Mouse (Mus musculus): ENCODE measurements around the gene Cd300ld2.
"Not testable (repeated sequence)": the region's sequence is repeated elsewhere in the genome, so short reads cannot be mapped to it uniquely, and the experiment has no call there.

Cd300ld2 gene

DNA sequence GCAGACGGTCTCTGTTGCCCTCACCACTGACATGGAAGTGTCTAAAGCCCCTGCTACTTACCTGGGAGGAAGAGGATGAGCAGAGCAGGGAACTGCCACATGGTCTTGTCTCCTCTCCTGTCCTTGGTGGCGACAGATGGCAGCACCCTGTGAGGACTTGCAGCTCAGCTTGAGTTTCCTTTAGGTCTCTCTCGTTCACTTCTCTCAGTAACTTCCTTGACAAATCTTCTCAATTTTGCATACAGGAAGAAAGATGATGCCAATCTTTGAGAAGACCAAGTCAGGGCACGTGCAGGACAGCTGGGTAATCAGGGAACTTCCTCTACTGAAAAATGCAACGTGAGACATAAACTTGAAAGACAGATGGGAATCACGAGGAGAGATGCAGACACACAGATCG lies at the start of gene Cd300ld2:
Gene Cd300ld2 (minus strand): TSS at position 101 of the 400 bp plus-strand sequence.
- not testable (repeated sequence) for TF ChIP-seq GATA4 (IDR thresholded peaks at IDR 0.05; ENCODE audit: insufficient replicate concordance, low read length)

DNA sequence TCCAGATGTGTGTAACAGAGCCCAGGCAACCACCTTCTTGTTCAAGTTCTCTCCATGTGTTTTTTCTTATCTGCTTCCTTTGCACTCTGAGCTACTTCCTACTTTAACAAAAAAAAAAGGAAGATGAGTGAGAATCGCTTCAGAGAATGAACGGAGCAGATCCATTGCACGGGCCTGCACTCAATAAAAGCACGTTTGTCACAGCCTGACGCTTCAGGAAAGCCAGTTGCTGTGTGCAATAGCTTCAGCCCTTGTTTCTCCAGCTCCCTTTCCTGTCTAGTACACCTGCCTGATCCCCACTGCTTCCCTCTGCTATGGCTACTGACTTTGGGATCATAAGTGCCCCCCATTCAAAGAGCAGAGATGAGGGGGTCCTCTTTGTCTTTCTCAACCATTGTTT lies 46.1 kb upstream of the Cd300ld2 start, which contains the start of gene Cd300e:
Gene Cd300e (minus strand): TSS at position 101 of the 400 bp plus-strand sequence.
- TF ChIP-seq GATA4 (IDR thresholded peaks at IDR 0.05; ENCODE audit: insufficient replicate concordance, low read length), result no peak

DNA sequence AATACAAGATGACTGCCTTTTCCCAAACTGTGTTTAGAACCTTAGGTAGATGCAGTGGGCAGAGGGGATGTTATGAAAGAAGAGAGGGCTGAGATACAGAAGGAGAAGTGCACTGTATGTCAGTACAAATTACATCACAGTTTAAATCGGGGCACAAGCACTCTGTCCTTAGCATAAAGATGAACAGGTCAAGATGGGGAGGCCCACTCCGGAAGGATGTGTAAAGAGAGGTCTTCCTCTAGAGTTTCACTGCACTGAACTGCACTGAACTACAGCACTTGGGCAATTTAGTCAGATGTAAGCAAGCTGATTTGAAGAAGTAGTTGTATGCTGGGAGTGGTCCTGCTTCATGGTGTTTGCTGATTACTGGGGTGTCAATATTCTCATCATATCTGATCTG lies 43.8 kb upstream of the Cd300ld2 start:
- TF ChIP-seq GATA4 (IDR thresholded peaks at IDR 0.05; ENCODE audit: insufficient replicate concordance, low read length), result no peak

DNA sequence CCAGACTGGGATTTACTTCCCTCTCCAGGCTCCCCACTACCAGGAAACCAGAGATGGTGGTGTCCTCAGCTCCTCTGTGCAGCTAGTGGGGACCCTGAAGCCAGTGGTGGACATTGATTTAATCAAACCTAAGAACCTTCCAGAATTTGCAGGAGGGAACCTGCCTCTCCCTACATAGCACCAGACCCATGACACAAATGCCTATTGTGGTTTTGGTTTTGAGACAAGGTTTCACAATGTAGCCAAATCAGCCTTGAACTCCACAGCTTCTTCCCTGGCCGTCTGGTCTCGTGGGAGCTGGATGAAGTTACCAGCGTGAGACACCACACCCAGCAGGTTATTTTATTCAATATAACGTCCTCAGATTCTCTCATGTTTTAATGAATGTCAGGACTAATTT lies 42.7 kb upstream of the Cd300ld2 start:
- TF ChIP-seq GATA4 (IDR thresholded peaks at IDR 0.05; ENCODE audit: insufficient replicate concordance, low read length), result no peak

DNA sequence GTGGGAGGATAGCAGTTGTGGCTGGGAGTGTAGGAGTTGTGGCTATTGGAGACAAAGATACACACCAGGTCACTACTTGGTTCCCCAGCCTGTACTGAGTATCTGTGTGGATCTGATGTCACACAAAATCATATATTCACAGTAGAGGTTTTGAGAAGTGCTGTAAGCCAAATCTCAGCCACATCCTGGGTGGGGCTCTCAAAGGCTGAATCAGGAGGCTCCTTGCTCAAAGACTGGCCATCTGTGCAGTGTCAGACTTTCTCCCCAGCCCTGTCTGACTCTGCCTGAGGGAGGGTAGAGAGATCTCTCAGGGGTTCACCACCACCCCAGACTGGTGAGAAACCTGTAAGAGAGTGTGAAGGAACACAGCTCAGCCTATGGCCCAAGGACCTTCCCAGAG lies 38.5 kb upstream of the Cd300ld2 start:
- TF ChIP-seq GATA4 (IDR thresholded peaks at IDR 0.05; ENCODE audit: insufficient replicate concordance, low read length), result no peak

DNA sequence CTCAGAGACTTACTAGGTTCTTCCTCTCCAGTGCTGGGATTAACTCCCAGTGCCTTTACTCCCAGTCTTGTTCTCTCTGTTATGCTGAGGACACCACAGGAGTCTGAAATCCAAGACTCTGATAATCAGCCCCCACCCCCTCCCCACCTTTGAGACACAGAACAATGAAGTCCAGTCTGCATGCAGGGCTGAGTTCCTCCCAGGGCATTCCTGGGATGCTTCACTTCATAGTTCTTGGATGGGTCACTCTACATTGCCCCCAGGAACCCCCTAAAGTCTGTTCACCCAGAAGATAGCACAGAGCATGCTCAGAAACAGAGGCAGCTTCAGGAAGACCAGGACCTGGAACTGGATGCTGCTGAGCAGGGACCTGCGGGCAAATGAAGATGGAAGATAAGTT lies 37.0 kb upstream of the Cd300ld2 start:
- no peak for TF ChIP-seq GATA4 (IDR thresholded peaks at IDR 0.05; ENCODE audit: insufficient replicate concordance, low read length)

DNA sequence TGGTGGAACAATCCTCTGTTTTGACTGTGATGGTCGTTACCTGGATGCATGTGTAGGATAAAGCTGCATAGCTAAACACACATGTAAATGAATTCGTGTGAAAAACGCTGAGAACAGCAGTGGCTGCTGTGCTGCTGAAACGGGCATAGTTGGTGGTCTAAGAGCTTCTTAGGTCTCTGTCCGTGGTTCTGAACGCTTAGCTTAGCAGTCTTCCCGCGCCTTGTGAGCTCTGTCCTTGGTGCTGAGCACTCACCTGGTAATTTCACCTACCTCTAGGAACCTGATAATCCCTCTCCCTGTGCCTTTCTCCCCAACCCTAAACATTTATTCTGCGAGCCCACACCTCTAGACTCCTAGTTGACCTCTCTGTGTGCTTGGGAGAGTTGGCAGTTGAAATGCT lies 36.2 kb upstream of the Cd300ld2 start:
- TF ChIP-seq GATA4 (IDR thresholded peaks at IDR 0.05; ENCODE audit: insufficient replicate concordance, low read length), result no peak

DNA sequence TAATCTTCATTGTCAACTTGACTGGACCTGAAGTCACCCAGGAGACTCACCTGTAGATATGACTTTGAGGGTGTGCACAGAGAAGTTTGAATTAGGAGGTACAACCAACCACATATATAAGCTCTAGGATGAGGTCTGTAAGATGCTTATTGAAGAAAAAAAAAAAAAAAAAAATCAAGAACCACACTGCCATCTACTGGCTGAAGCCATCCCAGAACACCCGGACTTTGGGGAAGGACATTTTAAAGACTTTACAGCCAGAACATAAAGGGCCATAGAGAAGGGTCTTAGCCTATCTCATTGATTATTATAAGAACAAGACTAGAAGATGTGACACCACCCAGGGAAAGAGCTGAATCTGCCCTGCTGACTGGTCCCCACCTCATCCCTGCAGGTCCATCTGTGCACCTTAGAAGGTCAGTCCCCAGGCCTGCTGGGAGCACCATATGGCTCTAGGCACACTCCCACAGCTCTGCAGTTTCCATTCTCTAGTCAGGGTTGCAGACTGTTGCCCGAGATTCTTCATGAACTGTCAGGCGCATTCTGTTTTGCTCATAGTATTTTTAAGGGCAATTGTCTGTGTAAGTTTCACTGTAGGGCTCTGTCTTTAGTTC lies 33.4 kb upstream of the Cd300ld2 start:
- TF ChIP-seq GATA4 (IDR thresholded peaks at IDR 0.05; ENCODE audit: insufficient replicate concordance, low read length), result no peak

DNA sequence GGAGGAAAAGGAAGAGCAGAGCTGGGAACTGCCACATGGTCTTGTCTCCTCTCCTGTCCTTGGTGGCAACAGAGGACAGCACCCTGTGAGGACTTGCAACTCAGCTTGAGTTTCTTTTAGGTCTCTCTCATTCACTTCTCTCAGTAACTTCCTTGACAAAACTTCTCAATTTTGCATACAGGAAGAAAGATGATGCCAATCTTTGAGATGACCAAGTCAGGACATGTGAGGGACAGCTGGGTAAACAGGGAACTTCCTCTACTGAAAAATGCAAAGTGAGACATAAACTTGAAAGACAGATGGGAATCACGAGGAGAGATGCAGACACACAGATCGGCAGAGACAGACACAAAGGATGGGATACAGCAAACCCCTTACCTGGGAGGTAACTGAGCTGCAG lies 32.3 kb upstream of the Cd300ld2 start, which contains the start of gene Cd300ld3:
Gene Cd300ld3 (minus strand): TSS at position 151 of the 400 bp plus-strand sequence.
- TF ChIP-seq GATA4 (IDR thresholded peaks at IDR 0.05; ENCODE audit: insufficient replicate concordance, low read length), result no peak

DNA sequence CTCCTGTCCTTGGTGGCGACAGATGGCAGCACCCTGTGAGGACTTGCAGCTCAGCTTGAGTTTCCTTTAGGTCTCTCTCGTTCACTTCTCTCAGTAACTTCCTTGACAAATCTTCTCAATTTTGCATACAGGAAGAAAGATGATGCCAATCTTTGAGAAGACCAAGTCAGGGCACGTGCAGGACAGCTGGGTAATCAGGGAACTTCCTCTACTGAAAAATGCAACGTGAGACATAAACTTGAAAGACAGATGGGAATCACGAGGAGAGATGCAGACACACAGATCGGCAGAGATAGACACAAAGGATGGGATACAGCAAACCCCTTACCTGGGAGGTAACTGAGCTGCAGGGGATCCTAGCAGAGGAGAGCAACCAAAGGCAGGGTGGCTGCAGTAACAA lies 21.7 kb upstream of the Cd300ld2 start, which contains the start of gene Cd300ld5:
Gene Cd300ld5 (minus strand): TSS at position 101 of the 400 bp plus-strand sequence.
- TF ChIP-seq GATA4 (IDR thresholded peaks at IDR 0.05; ENCODE audit: insufficient replicate concordance, low read length), result not testable (repeated sequence)

DNA sequence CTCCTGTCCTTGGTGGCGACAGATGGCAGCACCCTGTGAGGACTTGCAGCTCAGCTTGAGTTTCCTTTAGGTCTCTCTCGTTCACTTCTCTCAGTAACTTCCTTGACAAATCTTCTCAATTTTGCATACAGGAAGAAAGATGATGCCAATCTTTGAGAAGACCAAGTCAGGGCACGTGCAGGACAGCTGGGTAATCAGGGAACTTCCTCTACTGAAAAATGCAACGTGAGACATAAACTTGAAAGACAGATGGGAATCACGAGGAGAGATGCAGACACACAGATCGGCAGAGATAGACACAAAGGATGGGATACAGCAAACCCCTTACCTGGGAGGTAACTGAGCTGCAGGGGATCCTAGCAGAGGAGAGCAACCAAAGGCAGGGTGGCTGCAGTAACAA lies 10.9 kb upstream of the Cd300ld2 start, which contains the start of gene Cd300ld4:
Gene Cd300ld4 (minus strand): TSS at position 101 of the 400 bp plus-strand sequence.
- not testable (repeated sequence) for TF ChIP-seq GATA4 (IDR thresholded peaks at IDR 0.05; ENCODE audit: insufficient replicate concordance, low read length)

DNA sequence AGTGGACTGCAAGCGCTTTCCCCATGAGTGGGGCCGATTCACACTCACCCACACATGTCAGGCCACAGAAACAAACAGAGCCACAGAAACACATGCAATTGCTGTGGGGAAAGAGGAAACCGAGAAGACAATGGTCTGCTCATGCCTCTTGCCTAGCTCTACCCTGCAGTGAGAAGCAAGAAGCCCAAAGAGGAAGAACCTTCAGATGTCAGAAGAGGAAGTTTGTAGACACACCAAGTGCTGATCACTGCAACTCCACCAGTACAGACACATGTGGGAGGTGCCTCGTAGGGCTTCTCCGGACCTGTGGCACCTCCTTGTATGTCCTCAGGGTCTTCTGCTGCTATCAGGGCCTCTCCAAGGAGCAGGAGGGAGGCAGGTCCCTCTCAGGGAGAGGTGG lies 11.9 kb downstream of the Cd300ld2 start:
- TF ChIP-seq GATA4 (IDR thresholded peaks at IDR 0.05; ENCODE audit: insufficient replicate concordance, low read length), result no peak

DNA sequence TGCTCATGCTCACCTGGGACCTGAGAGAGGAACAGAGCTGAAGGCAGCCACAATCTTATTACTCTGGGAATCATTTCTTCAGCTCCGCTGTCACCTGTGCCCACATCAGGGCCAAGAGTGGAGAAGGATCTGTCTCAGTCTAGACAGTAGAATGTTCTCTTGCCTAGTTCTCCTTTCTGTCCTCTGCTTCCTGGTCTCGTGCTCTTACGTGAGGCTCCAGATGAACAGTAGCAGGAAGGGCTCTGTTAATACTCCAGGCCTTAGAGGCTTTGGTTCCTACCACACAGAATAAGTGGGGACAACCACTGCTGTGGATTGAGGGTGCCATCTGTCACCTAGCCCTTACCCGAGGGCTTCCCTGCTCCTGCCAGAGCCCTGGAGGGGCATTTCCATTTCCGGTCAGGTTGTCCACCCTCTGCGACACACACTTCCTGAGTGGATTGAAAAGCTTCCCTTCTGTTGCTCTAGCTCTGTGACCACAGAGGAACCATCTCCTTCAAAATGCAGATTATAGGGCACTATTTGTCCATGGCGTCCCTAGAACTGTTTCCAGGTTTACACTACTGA lies 14.4 kb downstream of the Cd300ld2 start, which contains the start of gene Cd300c2:
Gene Cd300c2 (minus strand): TSS at position 407 of the 567 bp plus-strand sequence.
- no peak for TF ChIP-seq GATA4 (IDR thresholded peaks at IDR 0.05; ENCODE audit: insufficient replicate concordance, low read length)

DNA sequence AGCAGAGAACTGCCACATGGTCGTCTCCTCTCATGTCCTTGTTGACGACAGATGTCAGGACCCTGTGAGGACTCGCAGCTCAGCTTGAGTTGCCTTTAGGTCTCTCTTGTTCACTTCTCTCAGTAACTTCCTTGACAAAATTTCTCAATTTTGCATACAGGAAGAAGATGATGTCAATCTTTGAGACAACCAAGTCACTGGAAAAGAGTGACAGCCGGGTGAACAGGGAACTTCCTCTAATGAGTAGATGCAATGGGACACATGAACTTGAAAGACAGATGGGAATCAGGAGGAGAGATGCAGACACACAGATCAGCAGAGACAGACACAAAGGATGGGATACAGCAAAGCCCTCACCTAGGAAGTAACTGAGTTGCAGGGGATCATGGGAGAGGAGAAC lies 26.2 kb downstream of the Cd300ld2 start, which contains the start of gene Cd300ld:
Gene Cd300ld (minus strand): TSS at position 130 of the 400 bp plus-strand sequence.
- no peak for TF ChIP-seq GATA4 (IDR thresholded peaks at IDR 0.05; ENCODE audit: insufficient replicate concordance, low read length)

DNA sequence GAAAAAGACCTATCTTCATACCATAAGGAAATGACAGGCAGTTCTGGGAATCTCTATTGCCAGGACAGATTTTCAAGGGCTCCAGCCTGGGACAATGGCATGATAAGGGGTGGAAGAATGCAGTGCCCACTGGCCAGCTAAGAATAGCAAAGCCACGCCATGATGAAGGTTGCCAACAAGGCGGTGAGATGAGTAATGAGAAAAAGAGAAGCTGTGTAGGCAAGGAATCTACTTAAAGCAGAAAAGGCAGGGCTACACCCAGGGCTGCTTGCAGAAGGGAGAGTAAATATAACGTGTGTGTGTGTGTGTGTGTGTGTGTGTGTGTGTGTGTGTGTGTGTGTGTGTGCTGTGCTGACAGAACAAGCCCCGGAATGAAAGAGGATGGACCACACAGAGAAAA lies 34.1 kb downstream of the Cd300ld2 start:
- TF ChIP-seq GATA4 (IDR thresholded peaks at IDR 0.05; ENCODE audit: insufficient replicate concordance, low read length), result no peak

DNA sequence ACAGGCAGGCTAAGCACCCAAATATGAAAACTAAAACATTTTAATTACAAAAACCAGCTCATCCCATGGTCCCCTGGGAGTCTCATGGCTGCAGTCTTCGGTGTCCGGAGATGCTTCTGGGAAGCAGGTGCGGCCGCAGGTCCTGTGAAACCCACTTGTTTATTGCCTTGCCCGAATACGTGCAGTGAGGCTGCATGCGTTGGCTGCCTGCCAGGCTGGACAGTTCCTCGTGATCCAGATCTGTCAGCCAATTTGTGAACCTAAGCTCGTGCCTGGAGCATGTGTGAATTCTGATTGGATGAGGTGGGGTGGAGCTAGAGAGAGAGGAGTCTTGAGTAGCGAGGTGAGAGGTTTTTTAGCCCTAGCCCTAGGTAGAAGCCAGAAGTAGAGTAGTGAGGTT lies 43.3 kb downstream of the Cd300ld2 start:
- TF ChIP-seq GATA4 (IDR thresholded peaks at IDR 0.05; ENCODE audit: insufficient replicate concordance, low read length), result no peak

Measured in liver, adult (tissue).